Mouse (Mus musculus): Measurements from ENCODE around the gene Pigp. TPM values are rescaled to one million over a fixed set of nuclear protein-coding genes. Genes with fewer than 3 reads are reported as not detected.
"Not testable (repeated sequence)": the region's sequence is repeated elsewhere in the genome, so short reads cannot be mapped to it uniquely, and the experiment has no call there.

Pigp gene
- polyA plus RNA-seq, 1 experiment from 2014 or later: 91.6 TPM

GRCm38 (mm10) chr16:94354450-94354849, 17.2 kb downstream of the Pigp start:
- no peak overlapping the region for H3K27ac ChIP-seq (ENCODE audit: low read depth, low read length)
- H3K4me1 ChIP-seq (replicated peaks; ENCODE audit: control insufficient read depth, insufficient read depth, low read length): peaks cover 6% of the 10 kb centered on the region; the same call in 1 of the 2 replicates
- no peaks in the 10 kb centered on the region for H3K36me3 ChIP-seq (ENCODE audit: control insufficient read depth, insufficient read depth, low read length)
- H3K4me3 ChIP-seq (ENCODE audit: low read depth, low read length): no peak overlapping the region
- no peaks in the 10 kb centered on the region for H3K27me3 ChIP-seq (replicated peaks; ENCODE audit: control insufficient read depth, insufficient read depth, low read length)
- DNase-seq (ENCODE audit: low spot score): no peak
- H3K9me3 ChIP-seq (ENCODE audit: control insufficient read depth, low read length): no peaks in the 10 kb centered on the region
- 41% methylated on average over 9 of the region's 9 CpGs for WGBS
- H3K9ac ChIP-seq (ENCODE audit: low read depth, low read length): no peak overlapping the region
- ATAC-seq (replicated peaks; ENCODE audit: low FRiP score): no peak
- H3K4me2 ChIP-seq: no peak overlapping the region

GRCm38 (mm10) chr16:94350287-94350677, 21.4 kb downstream of the Pigp start:
- Histone ChIP-seq H3K9me3 (ENCODE audit: control insufficient read depth, low read length) (no peaks in the 10 kb centered on the region), H3K9ac (ENCODE audit: low read depth, low read length) (no peak overlapping the region), H3K4me1 (replicated peaks; ENCODE audit: control insufficient read depth, insufficient read depth, low read length) (no peaks in the 10 kb centered on the region), H3K27me3 (replicated peaks; ENCODE audit: control insufficient read depth, insufficient read depth, low read length) (no peaks in the 10 kb centered on the region), H3K4me3 (ENCODE audit: low read depth, low read length) (no peak overlapping the region), H3K4me2 (no peak overlapping the region), H3K36me3 (ENCODE audit: control insufficient read depth, insufficient read depth, low read length) (no peaks in the 10 kb centered on the region), H3K27ac (ENCODE audit: low read depth, low read length) (no peak overlapping the region)
- DNase-seq (ENCODE audit: low spot score) (no peak), ATAC-seq (replicated peaks; ENCODE audit: low FRiP score) (no peak)
- WGBS: 70% methylated on average over 10 of the region's 10 CpGs

GRCm38 (mm10) chr16:94349588-94350286, 21.9 kb downstream of the Pigp start:
- no peak overlapping the region for H3K9ac ChIP-seq (ENCODE audit: low read depth, low read length)
- 72% methylated on average over 11 of the region's 11 CpGs for WGBS
- no peaks in the 10 kb centered on the region for H3K9me3 ChIP-seq (ENCODE audit: control insufficient read depth, low read length)
- ATAC-seq (replicated peaks; ENCODE audit: low FRiP score) (no peak), DNase-seq (ENCODE audit: low spot score) (no peak)
- no peaks in the 10 kb centered on the region for H3K4me1 ChIP-seq (replicated peaks; ENCODE audit: control insufficient read depth, insufficient read depth, low read length)
- no peak overlapping the region for H3K4me2 ChIP-seq
- H3K36me3 ChIP-seq (ENCODE audit: control insufficient read depth, insufficient read depth, low read length): no peaks in the 10 kb centered on the region
- no peaks in the 10 kb centered on the region for H3K27me3 ChIP-seq (replicated peaks; ENCODE audit: control insufficient read depth, insufficient read depth, low read length)
- no peak overlapping the region for H3K4me3 ChIP-seq (ENCODE audit: low read depth, low read length)
- H3K27ac ChIP-seq (ENCODE audit: low read depth, low read length): no peak overlapping the region

GRCm38 (mm10) chr16:94348779-94349178, 22.9 kb downstream of the Pigp start:
- H3K4me1 ChIP-seq (replicated peaks; ENCODE audit: control insufficient read depth, insufficient read depth, low read length): no peaks in the 10 kb centered on the region
- WGBS: 79% methylated on average over 2 of the region's 2 CpGs
- DNase-seq (ENCODE audit: low spot score) (no peak), ATAC-seq (replicated peaks; ENCODE audit: low FRiP score) (no peak)
- no peak overlapping the region for H3K4me2 ChIP-seq
- no peaks in the 10 kb centered on the region for H3K9me3 ChIP-seq (ENCODE audit: control insufficient read depth, low read length)
- H3K27me3 ChIP-seq (replicated peaks; ENCODE audit: control insufficient read depth, insufficient read depth, low read length): no peaks in the 10 kb centered on the region
- H3K27ac ChIP-seq (ENCODE audit: low read depth, low read length): no peak overlapping the region
- no peaks in the 10 kb centered on the region for H3K36me3 ChIP-seq (ENCODE audit: control insufficient read depth, insufficient read depth, low read length)
- no peak overlapping the region for H3K4me3 ChIP-seq (ENCODE audit: low read depth, low read length)
- H3K9ac ChIP-seq (ENCODE audit: low read depth, low read length): no peak overlapping the region

- Histone ChIP-seq H3K27me3 (replicated peaks; ENCODE audit: control insufficient read depth, insufficient read depth, low read length) (no peaks in the 10 kb centered on the region), H3K27ac (ENCODE audit: low read depth, low read length) (no peak overlapping the region), H3K4me2 (no peak overlapping the region), H3K9me3 (ENCODE audit: control insufficient read depth, low read length) (no peaks in the 10 kb centered on the region), H3K9ac (ENCODE audit: low read depth, low read length) (no peak overlapping the region), H3K4me3 (ENCODE audit: low read depth, low read length) (no peak overlapping the region), H3K4me1 (replicated peaks; ENCODE audit: control insufficient read depth, insufficient read depth, low read length) (no peaks in the 10 kb centered on the region), H3K36me3 (ENCODE audit: control insufficient read depth, insufficient read depth, low read length) (no peaks in the 10 kb centered on the region)
- ATAC-seq (replicated peaks; ENCODE audit: low FRiP score): no peak
- WGBS: 71% methylated on average over 7 of the region's 7 CpGs
- no peak for DNase-seq (ENCODE audit: low spot score)
Observed at GRCm38 (mm10) chr16:94347080-94347731, 24.4 kb downstream of the Pigp start.

GRCm38 (mm10) chr16:94345733-94346132, 25.9 kb downstream of the Pigp start:
- H3K4me3 ChIP-seq (ENCODE audit: low read depth, low read length): no peak overlapping the region
- H3K4me1 ChIP-seq (replicated peaks; ENCODE audit: control insufficient read depth, insufficient read depth, low read length): no peaks in the 10 kb centered on the region
- DNase-seq (ENCODE audit: low spot score): no peak
- H3K4me2 ChIP-seq: no peak overlapping the region
- no peaks in the 10 kb centered on the region for H3K36me3 ChIP-seq (ENCODE audit: control insufficient read depth, insufficient read depth, low read length)
- no peak for ATAC-seq (replicated peaks; ENCODE audit: low FRiP score)
- H3K9me3 ChIP-seq (ENCODE audit: control insufficient read depth, low read length): no peaks in the 10 kb centered on the region
- H3K9ac ChIP-seq (ENCODE audit: low read depth, low read length): no peak overlapping the region
- H3K27me3 ChIP-seq (replicated peaks; ENCODE audit: control insufficient read depth, insufficient read depth, low read length): no peaks in the 10 kb centered on the region
- H3K27ac ChIP-seq (ENCODE audit: low read depth, low read length): no peak overlapping the region
- 64% methylated on average over 1 of the region's 1 CpGs for WGBS

- H3K4me1 ChIP-seq (replicated peaks; ENCODE audit: control insufficient read depth, insufficient read depth, low read length); H3K27ac ChIP-seq (ENCODE audit: low read depth, low read length); ATAC-seq (replicated peaks; ENCODE audit: low FRiP score); H3K4me2 ChIP-seq; H3K4me3 ChIP-seq (ENCODE audit: low read depth, low read length); H3K27me3 ChIP-seq (replicated peaks; ENCODE audit: control insufficient read depth, insufficient read depth, low read length); DNase-seq (ENCODE audit: low spot score); H3K36me3 ChIP-seq (ENCODE audit: control insufficient read depth, insufficient read depth, low read length); H3K9ac ChIP-seq (ENCODE audit: low read depth, low read length); H3K9me3 ChIP-seq (ENCODE audit: control insufficient read depth, low read length): not testable (repeated sequence)
- WGBS: 89% methylated on average over 19 of the region's 22 CpGs
Observed at GRCm38 (mm10) chr16:94339164-94340160, 32.2 kb downstream of the Pigp start.

- WGBS: 55% methylated on average over 5 of the region's 5 CpGs
- no peaks in the 10 kb centered on the region for H3K4me1 ChIP-seq (replicated peaks; ENCODE audit: control insufficient read depth, insufficient read depth, low read length)
- no peaks in the 10 kb centered on the region for H3K36me3 ChIP-seq (ENCODE audit: control insufficient read depth, insufficient read depth, low read length)
- H3K9me3 ChIP-seq (ENCODE audit: control insufficient read depth, low read length): no peaks in the 10 kb centered on the region
- no peaks in the 10 kb centered on the region for H3K27me3 ChIP-seq (replicated peaks; ENCODE audit: control insufficient read depth, insufficient read depth, low read length)
- H3K4me3 ChIP-seq (ENCODE audit: low read depth, low read length): no peak overlapping the region
- no peak overlapping the region for H3K27ac ChIP-seq (ENCODE audit: low read depth, low read length)
- no peak for ATAC-seq (replicated peaks; ENCODE audit: low FRiP score)
- no peak for DNase-seq (ENCODE audit: low spot score)
- no peak overlapping the region for H3K9ac ChIP-seq (ENCODE audit: low read depth, low read length)
- no peak overlapping the region for H3K4me2 ChIP-seq
Observed at GRCm38 (mm10) chr16:94335656-94336055, 36.0 kb downstream of the Pigp start.
